Mouse (Mus musculus): Measurements from ENCODE around the gene Llgl2.
"Not testable (repeated sequence)": the region's sequence is repeated elsewhere in the genome, so short reads cannot be mapped to it uniquely, and the experiment has no call there.

Llgl2 gene

GRCm38 (mm10) chr11:115833021-115833513, 9.2 kb downstream of the Llgl2 start:
- no peak for DNase-seq (ENCODE audit: low spot score in 2 of 2)

- no peak for DNase-seq (ENCODE audit: low spot score in 2 of 2)
Measured at GRCm38 (mm10) chr11:115834033-115834432, 10.2 kb downstream of the Llgl2 start.

GRCm38 (mm10) chr11:115836656-115837395, 13.0 kb downstream of the Llgl2 start:
- no peak for DNase-seq (ENCODE audit: low spot score in 2 of 2)

- DNase-seq (ENCODE audit: low spot score in 2 of 2) = no peak
Measured at GRCm38 (mm10) chr11:115837606-115838345, 13.9 kb downstream of the Llgl2 start.

- DNase-seq (ENCODE audit: low spot score in 2 of 2) = no peak
Measured at GRCm38 (mm10) chr11:115838895-115839311, 15.1 kb downstream of the Llgl2 start.

- no peak for DNase-seq (ENCODE audit: low spot score in 2 of 2)
Measured at GRCm38 (mm10) chr11:115839732-115840131, 15.9 kb downstream of the Llgl2 start.

GRCm38 (mm10) chr11:115841044-115841443, 17.2 kb downstream of the Llgl2 start:
- no peak for DNase-seq (ENCODE audit: low spot score in 2 of 2)

- no peak for DNase-seq (ENCODE audit: low spot score in 2 of 2)
Measured at GRCm38 (mm10) chr11:115841961-115842550, 18.2 kb downstream of the Llgl2 start.

GRCm38 (mm10) chr11:115843141-115843890, 19.5 kb downstream of the Llgl2 start:
- DNase-seq (ENCODE audit: low spot score in 2 of 2) = no peak

- no peak for DNase-seq (ENCODE audit: low spot score in 2 of 2)
Measured at GRCm38 (mm10) chr11:115843891-115844239, 20.0 kb downstream of the Llgl2 start.

GRCm38 (mm10) chr11:115844240-115844639, 20.4 kb downstream of the Llgl2 start:
- DNase-seq (ENCODE audit: low spot score in 2 of 2) = no peak

GRCm38 (mm10) chr11:115845819-115846218, 22.0 kb downstream of the Llgl2 start:
- no peak for DNase-seq (ENCODE audit: low spot score in 2 of 2)

GRCm38 (mm10) chr11:115854674-115855073, 30.8 kb downstream of the Llgl2 start:
- no peak for DNase-seq (ENCODE audit: low spot score in 2 of 2)

GRCm38 (mm10) chr11:115857146-115857545, 33.3 kb downstream of the Llgl2 start:
- DNase-seq (ENCODE audit: low spot score in 2 of 2) = not testable (repeated sequence)

- no peak for DNase-seq (ENCODE audit: low spot score in 2 of 2)
Measured at GRCm38 (mm10) chr11:115857936-115858335, 34.1 kb downstream of the Llgl2 start.

- DNase-seq (ENCODE audit: low spot score in 2 of 2) = no peak
Measured at GRCm38 (mm10) chr11:115858354-115858753, 34.5 kb downstream of the Llgl2 start, which contains the start of gene Myo15b. Myo15b (plus strand) TSS chr11:115858406.

- DNase-seq (ENCODE audit: low spot score in 2 of 2) = peak; percentile 44 to 75
Measured at GRCm38 (mm10) chr11:115859143-115859945, 35.5 kb downstream of the Llgl2 start.

- no peak for DNase-seq (ENCODE audit: low spot score in 2 of 2)
Measured at GRCm38 (mm10) chr11:115863895-115864294, 40.0 kb downstream of the Llgl2 start.

GRCm38 (mm10) chr11:115869393-115869792, 45.5 kb downstream of the Llgl2 start:
- no peak for DNase-seq (ENCODE audit: low spot score in 2 of 2)

- no peak for DNase-seq (ENCODE audit: low spot score in 2 of 2)
Measured at GRCm38 (mm10) chr11:115872437-115872836, 48.6 kb downstream of the Llgl2 start.

- DNase-seq (ENCODE audit: low spot score in 2 of 2) = no peak
Measured at GRCm38 (mm10) chr11:115875935-115876334, 52.1 kb downstream of the Llgl2 start.
